Mouse (Mus musculus) C2C12 (cell line): Measurements from ENCODE around the gene Trarg1.

Experiments
- CEBPB ChIP-seq: IDR thresholded peaks from one replicate; pipeline ENCODE4 v1.6.1; 2011; ENCODE audit warnings: low read depth, mild to moderate bottlenecking, control low read depth, moderate library complexity
- CTCF ChIP-seq: IDR thresholded peaks from one replicate; pipeline ENCODE4 v1.5.1; 2011; ENCODE audit not compliant: control insufficient read depth, insufficient read depth, insufficient read length
- FOSL1 ChIP-seq: IDR thresholded peaks from one replicate; pipeline ENCODE4 v1.8.0; 2011; ENCODE audit warnings: mild to moderate bottlenecking, low read length; ENCODE audit not compliant: poor library complexity, insufficient read depth, severe bottlenecking
- MAX ChIP-seq: IDR thresholded peaks from one replicate; pipeline ENCODE4 v1.6.1; 2011; ENCODE audit warnings: mild to moderate bottlenecking, control low read depth
- MYOD1 ChIP-seq: IDR thresholded peaks from one replicate; pipeline ENCODE4 v1.6.1; 2011; ENCODE audit warnings: low read depth; ENCODE audit not compliant: control insufficient read depth, insufficient read length
- USF1 ChIP-seq: IDR thresholded peaks from one replicate; pipeline ENCODE4 v1.6.1; 2011; ENCODE audit warnings: low read depth, mild to moderate bottlenecking, control low read depth, moderate library complexity

GRCm38 (mm10) chr11:76734560-76734959 is 55.0 kb downstream of the Trarg1 start:
- no peak for TF ChIP-seq CEBPB
- no peak for TF ChIP-seq CTCF
- no peak for TF ChIP-seq USF1
- no peak for TF ChIP-seq MYOD1
- no peak for TF ChIP-seq MAX
- no peak for TF ChIP-seq FOSL1
